Mouse (Mus musculus): Measurements from ENCODE around the gene Dupd1.

Gene Dupd1

DNA sequence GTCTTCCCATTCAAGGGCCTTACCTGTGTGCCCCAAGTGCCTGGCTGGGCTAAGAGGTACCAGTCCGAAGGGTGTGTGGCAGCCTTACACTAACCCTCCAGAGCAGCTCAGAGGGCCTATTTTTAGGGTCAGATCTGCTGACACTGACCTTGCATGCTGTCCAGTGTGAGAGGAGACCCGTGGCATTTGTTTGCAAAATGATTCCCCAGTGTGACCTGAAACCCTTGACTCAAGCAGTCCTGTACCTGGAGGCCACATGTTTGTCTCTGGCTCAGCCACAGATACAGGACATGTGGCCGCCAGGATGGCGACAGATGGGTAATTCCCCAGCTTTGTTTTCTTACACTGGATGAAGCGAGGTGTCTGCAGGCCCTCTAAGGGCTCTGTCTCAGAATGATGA is at the start of gene Dupd1:
TSS of gene Dupd1 (minus strand) at position 91 of the 400 bp plus-strand sequence.
- in situ Hi-C loops (cut with MboI; ENCODE audit: low sequenced_read_pairs): no loop called here

DNA sequence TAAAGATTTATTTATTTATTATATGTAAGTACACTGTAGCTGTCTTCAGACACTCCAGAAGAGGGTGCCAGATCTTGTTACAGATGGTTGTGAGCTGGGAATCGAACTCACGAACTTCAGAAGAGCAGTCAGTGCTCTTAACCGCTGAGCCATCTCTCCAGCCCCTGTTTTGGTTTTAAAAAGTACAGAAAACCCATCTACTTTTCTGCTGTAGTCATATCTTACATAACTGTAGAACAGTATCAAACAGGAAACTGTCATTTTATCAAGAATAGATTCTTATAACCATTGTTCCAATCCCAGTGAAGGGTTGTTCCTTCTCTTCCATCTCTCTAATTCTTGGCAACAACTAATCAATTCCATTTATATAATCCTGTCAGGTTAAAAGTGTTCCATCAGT is 49.4 kb upstream of the Dupd1 start:
- in situ Hi-C loops (cut with MboI; ENCODE audit: low sequenced_read_pairs): no loop called here

DNA sequence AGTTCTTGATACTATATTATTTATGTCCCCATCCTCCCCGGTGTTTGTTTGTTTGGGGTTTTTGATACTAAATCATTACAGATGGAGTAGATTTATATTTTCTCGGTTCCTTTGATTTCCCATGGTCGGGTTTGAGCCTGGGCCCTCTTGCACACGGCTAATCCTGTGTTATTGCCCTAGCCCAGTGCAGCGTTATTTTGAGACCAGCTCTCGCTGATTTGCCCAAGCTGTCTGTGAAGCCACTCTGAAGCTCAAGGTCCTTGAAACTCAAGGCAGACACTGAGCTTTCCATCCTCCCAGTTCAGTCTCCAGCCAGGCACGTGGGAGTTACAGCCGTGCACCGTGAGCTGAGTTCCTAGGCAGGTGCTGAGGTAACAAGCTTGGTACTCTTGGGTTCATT is 47.2 kb upstream of the Dupd1 start:
- in situ Hi-C loops (cut with MboI; ENCODE audit: low sequenced_read_pairs): no loop called here

DNA sequence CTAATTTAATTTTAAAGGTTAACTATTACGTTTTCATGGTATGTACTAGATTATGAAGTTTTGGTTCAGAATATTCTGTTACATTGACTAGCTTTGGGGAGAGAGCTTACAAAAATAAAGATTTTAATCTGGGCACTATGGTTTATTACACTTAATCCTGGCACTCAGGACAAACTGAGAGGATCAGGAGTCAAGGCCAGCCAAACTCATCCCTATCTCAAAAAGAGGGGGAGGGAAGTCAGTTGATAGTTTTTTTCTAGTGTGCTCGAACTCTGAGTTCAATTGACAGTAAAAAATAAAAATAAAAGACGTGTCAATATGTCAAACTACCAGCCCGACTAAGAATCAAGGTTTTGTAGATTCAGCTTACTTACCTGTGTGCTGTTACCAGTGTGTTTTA is 39.0 kb upstream of the Dupd1 start:
- in situ Hi-C loops (cut with MboI; ENCODE audit: low sequenced_read_pairs): no loop called here

DNA sequence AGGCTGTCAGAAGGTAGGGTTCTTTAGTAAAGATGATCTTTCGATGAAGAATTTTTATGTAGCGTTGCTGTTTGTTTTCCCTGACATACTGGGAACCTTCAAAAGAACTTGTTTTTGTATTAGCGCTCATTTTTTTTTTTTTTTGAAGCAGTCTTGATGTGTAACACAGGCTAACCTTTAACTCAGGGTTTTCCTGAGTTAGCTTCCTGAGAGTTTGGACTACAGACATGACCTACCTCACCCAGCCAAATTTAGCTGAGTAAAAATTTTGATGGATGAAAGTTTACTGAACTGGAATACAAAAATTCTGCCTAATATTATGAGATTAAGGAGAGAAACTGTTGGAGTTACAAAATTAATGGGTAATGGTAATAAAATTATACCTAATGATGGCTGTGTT is 38.0 kb upstream of the Dupd1 start:
- in situ Hi-C loops (cut with MboI; ENCODE audit: low sequenced_read_pairs): no loop called here

DNA sequence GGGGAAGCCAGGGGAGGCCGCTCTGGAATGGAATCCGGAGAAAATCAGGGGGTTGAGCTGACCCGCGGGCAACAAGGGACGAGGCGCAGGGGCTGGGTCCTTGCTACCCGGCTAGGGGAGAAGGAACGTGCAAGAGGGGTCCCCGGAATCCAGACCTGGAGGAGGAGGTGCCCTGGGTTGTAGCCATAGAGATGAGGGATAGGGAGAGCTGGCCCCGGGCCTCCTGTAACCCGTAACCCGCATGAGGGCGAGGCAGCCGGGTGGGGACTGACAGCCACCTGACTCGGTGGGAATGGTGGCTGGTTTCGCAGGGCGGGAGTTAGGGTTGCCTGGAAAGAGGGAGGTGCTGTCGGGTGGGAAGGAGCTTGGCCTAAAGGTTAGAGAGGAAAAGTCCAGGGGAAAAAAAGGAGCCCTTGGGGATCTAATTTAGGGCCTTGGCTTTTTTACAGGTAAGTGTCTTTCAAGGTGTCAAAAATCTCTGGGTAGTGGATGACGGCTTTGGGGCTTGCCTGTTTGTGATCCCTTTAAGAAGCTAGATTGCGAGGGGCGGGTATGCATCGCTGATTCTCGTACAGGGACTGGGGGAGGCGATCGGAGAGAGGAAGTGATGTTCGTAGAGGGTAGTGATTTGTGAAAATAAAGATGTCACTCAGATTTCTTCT is 36.6 kb upstream of the Dupd1 start, which contains the start of gene Dusp13:
TSS of gene Dusp13 (minus strand) at position 301 of the 662 bp plus-strand sequence.
- in situ Hi-C loops (cut with MboI; ENCODE audit: low sequenced_read_pairs): no loop called here

DNA sequence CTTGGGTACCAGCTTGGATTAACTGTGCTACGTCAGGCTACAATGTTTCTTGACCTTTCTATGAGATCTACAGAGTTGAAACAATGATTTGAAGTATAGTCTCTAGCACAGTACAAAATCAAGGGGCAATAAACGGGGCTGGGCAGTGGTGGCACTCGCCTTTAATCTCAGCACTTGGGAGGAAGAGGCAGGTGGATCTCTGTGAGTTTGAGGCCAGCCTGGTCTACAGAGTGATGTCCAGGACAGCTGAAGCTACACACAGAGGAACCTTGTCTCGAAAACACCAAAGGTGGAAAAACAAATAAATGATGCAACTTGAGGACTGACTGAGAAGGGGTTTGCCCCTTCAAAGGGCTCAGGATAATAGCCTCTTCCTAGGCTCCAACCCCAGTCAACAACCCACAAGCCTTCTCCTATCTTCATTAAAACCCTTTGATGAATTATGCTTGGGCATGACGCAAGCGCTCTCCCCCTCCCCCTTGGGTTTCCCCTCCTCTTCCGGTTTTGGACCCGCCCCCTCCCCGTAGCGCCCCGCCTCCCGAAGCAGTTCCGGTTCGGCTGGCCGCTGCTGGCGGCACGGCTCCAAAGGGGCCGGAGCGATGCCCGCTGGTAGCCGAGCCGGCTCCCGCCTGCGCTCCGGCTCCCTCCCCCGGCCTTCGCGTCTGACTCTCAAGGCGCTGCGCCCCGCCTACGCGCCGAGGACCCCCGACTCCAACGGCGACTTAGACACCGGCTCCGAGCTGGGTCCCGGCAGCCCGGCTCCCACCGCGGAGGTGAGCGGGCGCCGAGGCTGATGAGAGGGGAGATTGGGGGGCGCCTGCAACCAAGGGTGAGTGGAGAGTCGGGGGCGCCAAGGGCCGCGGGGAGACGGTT is 35.9 kb upstream of the Dupd1 start, which contains the start of gene Samd8:
TSS of gene Samd8 (plus strand) at position 524 of the 873 bp plus-strand sequence.
- in situ Hi-C loops (cut with MboI; ENCODE audit: low sequenced_read_pairs): no loop called here

DNA sequence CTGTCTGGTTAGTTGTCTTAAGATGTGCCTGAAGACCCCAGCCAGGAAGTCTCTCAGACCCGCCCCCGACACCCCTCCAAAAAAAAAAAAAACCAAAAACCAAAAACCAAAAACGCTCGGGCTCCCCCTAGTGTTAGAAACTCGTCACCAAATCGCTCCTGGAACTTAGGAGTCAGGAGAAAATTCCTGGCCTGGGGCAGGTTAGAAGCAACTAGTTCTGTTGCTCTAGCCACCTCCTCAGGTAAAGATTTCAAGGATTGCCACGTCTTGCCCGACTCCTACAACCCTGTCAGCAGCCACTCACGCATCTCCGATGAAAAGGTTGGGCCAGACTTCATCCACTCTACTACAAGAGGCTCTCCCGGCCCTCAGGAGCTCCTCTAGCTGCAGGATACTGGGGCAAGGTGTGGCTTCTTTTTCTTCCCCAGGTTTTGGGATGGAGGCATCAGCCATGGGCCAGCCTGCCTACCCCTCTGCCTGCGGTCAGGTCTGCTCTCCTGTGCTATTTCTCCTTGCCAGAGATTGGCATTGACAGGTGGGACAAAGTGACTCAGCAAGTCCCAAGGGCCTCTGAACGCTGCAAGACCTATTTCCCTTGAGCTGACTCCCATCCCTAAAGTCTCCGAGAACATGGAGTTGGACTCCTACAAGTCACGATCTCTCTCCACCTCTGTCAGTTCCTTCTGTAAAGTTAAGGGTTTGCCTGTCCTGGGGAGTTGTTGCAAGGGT is 33.9 kb upstream of the Dupd1 start:
- in situ Hi-C loops (cut with MboI; ENCODE audit: low sequenced_read_pairs): no loop called here

DNA sequence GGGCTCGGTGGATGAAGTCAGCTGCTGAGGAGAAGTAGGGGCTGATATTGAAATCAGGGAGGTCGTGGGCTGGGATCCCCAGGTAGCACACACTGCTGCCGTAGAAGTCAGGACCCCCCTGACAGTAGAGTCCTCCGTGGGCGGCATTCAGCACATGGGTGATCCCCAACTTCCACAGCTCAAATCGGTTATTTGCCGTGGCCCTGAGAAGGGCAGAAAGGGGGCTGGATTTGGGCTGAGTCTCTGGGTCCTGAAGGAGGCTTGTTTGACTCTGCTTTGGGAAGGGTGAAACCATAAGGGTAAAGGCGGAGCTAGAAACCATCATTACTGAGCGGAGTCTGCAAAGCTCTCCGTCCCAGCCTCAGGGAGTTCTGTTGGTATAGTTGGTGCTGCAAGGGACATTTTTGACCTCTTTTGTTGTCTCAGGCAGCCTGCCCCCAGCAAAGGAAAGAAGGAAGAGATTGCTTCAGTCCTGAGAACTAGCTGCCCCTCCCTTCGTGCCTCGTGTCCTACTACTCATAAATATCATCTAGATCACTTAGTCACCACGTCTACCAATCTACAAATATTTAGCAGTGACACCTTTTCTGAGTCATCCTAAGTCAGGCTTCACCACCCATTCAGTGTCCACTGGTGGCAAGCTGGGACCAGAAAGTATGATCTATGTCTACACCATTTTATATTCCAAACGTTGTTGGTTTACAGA is 33.2 kb upstream of the Dupd1 start:
- in situ Hi-C loops (cut with MboI; ENCODE audit: low sequenced_read_pairs): no loop called here

DNA sequence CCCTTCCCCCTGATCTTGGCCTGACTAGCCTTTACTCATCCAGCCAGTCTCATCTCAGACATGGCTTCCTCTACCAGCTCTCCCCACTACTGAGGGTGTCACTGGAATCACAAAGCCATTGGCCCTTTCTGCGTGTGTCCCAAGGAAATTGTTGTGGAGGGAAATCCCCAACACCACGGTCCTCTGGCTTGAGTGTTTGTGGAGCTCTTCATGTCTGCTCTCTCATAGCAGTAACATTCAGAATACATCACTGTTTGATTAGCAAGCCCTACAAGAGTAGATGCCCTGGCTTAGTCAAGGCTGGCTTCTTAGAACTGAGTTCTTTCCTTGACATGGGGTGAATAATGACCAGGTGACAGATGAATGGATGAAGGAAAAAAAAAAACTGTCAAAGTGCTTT is 32.5 kb upstream of the Dupd1 start:
- in situ Hi-C loops (cut with MboI; ENCODE audit: low sequenced_read_pairs): no loop called here

DNA sequence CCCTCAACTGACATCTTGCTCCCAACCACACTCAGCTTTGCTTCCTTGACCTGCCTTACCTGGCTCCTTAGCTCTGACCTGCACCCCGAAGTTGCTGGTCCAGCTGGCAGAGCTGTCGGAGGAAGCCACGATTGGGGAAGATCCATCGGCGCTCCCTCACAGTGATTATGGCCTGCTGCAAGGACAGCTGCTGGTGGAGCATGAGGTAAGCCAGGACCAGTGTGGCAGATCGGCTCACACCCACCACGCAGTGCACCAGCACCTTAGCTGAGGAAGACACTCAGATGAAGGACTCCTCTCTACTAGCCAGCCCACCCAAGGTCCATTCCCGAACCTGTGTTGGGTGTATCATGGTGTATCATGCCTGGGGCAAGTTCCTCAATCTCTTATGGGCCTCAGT is 31.9 kb upstream of the Dupd1 start:
- in situ Hi-C loops (cut with MboI; ENCODE audit: low sequenced_read_pairs): no loop called here

DNA sequence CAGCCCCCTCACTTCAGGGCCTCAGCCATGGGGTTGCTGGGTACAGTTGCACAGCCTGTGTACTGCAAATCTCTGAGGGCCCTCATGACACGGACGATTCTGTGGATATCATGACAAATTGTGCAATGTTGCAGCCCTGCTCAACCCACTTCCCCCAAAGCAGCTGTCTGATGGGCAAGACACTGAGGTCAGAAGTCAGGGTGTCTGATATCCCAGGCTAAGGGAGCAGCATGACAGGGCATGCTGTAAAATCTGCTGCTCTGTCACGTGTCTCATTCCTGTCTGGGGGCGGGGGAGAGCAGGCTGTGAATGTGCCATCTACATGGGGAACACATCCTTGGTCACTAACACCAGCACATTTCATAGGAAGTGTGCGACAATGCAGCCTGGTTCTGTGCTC is 30.8 kb upstream of the Dupd1 start:
- in situ Hi-C loops (cut with MboI; ENCODE audit: low sequenced_read_pairs): no loop called here

DNA sequence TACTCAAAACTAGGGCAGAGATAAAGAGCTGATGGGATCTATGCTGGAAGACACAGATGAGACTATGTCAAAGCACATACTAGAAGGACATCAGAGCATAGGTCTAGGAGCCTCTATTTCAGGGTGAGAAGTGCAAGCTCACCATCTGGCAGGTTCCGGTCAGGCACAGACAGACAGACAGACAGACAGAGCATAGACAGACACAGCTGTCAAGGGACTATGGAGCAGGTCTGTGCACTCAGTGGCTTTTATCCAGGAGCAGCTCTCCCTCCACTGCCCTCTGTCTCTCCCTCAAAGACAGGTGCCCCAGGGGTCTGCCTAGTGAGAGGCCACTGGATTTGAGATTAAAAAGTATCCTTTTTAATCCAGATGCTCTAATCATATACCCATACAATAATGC is 29.8 kb upstream of the Dupd1 start:
- in situ Hi-C loops (cut with MboI; ENCODE audit: low sequenced_read_pairs): no loop called here

DNA sequence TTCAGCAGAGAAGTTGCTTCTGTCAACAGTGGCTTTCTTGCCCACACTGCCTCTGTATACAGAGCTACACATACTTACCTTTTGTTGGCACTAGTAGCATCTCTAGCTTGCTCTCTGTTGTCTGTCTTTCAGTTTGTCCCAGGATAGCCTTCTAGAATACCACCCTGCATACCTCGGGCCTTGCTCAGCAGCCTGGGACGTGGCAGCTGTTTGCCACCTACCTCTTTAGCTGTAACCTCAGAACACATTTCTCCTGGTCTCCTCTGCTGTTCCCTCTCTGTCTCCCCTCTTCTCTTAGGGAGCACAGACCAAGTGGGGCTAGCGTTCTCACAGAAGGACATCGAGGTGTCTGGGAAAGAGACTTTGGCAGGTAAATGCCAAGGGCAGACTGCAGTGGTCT is 28.1 kb upstream of the Dupd1 start:
- in situ Hi-C loops (cut with MboI; ENCODE audit: low sequenced_read_pairs): no loop called here

DNA sequence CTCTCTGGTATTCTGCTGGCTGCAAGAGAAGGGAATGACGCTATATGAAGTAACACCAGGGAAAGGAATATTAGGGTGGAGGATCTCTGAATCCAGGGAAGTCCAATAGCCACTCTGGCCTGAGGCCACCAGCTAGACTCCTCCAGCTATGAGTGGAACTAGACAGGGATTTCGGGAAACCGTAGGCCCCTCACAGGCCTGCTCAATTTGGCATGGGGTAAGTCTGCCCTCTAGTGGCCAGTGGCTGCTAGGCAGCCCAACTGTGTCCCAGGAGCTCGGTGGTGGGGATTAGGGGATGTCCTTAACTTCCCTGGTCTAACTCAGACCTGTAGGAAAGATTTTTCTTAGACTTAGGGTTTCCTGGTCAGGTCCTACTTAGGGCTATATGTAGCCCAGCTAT is 27.4 kb upstream of the Dupd1 start:
- in situ Hi-C loops (cut with MboI; ENCODE audit: low sequenced_read_pairs): no loop called here

DNA sequence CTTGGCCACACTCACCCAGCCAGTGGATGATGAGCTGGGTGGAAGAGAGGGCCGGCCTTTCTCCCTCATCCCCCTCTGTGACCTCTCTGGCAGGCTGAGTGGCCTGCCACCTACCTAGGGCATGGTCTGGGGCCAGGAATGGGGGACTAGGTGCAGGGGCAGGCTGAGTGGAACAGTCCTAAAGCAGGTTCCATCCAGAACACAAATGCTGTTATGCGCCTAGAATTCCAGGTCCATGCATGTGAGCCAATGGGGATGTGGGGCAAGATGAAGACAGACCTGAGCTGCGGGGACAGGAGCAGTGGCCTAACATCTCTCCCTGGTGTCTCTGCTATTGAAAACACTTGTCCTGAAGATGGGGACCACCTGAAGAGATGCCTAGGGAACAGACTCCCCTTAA is 26.9 kb upstream of the Dupd1 start:
- in situ Hi-C loops (cut with MboI; ENCODE audit: low sequenced_read_pairs): no loop called here

DNA sequence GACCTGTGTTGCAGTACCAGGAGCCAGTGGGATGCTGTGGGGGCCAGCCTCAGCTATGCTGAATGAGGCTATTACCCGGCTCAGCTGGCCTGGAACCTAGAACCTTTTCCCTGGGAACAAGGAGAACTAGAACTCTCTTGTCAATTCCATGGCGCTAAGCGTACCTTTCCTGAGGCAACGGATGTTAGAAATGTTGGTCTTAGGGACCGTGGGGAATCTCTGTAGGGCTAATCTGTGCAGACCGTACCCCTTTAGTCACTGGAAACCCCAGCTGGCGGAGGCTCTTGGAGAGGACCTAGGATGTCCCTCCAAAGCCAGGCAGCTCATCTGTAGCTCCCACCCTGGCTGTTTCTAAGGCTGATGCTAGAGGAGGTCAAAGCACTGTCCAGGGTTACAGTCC is 26.0 kb upstream of the Dupd1 start:
- in situ Hi-C loops (cut with MboI; ENCODE audit: low sequenced_read_pairs): no loop called here

DNA sequence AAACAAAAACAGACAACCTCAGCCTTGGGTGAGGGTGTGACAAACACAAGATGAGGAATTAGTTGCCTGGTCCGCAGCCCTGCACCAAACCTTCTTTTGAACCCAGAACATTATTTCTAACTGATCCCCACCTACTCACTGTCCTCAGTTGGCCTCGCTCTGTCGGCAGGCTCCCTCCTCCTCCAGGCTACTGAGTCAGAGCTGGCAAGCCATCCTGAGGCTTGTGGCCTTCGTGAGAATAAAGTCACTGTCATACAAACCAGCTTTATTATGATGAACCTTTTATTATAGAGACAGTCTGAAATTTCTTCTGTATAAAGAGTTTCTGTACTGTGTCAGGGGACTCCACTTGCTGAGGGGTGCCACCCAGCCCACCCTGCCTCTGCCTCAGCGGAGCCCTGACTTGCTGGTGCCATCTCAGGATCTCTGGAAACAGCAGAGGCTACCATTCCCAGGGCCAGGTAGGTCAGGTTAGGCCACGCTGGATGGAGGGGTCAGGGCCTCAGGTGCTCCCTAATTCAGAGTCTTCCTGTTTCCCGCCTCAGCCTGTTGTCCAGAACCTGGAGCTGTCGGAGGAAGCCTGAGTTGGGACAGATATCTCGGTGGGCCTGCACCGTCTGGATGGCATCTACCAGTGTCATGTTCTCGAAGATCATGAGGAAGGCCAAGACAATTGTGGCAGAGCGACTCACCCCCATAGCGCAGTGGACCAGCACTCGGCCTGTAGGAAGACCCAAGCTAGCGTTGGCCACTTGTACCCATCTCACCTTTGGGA is 18.9 kb upstream of the Dupd1 start:
- in situ Hi-C loops (cut with MboI; ENCODE audit: low sequenced_read_pairs): no loop called here

DNA sequence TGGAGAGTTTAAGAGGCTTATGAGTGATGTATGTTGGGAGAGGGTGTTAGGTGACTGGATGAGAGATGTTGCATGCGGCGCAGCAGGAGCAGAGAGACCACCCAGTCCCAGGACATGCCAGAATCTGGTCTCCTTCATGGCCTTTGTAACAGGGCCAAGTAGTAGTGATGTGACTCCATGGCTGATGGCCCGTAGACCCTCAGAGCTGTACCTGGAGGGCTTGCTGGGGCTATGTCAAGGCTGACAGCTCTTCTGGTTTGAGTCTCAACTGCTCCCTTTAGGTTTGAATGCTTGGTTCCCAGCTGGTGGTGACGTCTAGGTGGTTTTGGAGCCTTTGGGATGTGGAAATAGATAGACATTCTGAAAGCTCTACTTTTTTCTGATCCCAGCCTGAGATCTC is 15.6 kb upstream of the Dupd1 start:
- in situ Hi-C loops (cut with MboI; ENCODE audit: low sequenced_read_pairs): no loop called here

DNA sequence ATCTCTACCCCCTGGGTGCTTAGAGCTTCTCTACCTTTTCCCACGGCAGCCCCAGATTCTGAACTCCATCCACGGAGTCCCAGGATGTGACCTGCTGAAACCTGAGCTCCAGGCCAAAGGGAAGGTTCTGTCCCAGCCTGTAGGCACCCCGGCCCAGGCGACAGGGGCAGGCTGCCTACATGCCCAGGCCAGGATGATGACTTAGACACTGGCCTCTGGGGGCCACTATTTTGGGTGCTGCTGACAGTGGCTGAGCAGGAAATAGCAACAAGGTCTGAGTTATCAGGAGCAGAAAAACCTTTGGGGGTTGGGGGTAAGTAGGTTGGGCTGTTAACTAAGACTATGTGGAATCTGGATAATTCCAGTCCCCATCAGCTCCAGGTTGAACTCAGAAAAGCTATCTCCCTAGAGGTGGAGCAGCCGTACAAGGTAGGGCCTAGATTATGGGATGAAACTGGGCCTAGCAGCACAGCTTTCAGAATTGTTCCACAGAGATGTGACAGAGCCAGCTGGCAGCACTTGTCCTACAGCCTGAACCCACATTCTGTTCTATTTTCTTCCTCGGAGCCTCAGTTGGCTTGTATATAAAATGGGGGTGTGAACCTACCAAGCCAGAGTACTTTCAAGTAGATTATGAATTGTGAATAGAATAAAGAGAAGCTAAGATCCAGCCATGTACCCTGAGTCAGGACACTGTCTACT is 14.8 kb upstream of the Dupd1 start:
- in situ Hi-C loops (cut with MboI; ENCODE audit: low sequenced_read_pairs): no loop called here

Data from CH12F3 (cell line).